Mouse (Mus musculus) embryo, embryonic 11 days (tissue): ENCODE measurements at regions not wholly inside any gene's neighbourhood (a gene's known extent, or its start where the extent isn't known, plus 50 kb on each side); places are given as distances from the start of the nearest gene placed in this dataset.

ENCODE experiments used
- DNase-seq: peaks from one replicate; pipeline ENCODE4 v3.0.0-alpha.2; 2015

GRCm38 (mm10) chr5:26338191-26338590, 80.7 kb downstream of the Gm7361 start:
- DNase-seq = no peak

- no peak for DNase-seq
Observed at GRCm38 (mm10) chr5:26339266-26339665, 81.8 kb downstream of the Gm7361 start.

- DNase-seq = no peak
Observed at GRCm38 (mm10) chr5:26355156-26355555, 97.7 kb downstream of the Gm7361 start.

- no peak for DNase-seq
Observed at GRCm38 (mm10) chr5:26359082-26359481, 101.6 kb downstream of the Gm7361 start.

- DNase-seq = no peak
Observed at GRCm38 (mm10) chr5:26374175-26374984, 116.9 kb downstream of the Gm7361 start.

- no peak for DNase-seq
Observed at GRCm38 (mm10) chr5:26407088-26407672, 149.7 kb downstream of the Gm7361 start.

- no peak for DNase-seq
Observed at GRCm38 (mm10) chr5:26413185-26413584, 155.7 kb downstream of the Gm7361 start.

GRCm38 (mm10) chr5:26444331-26445200, 187.1 kb downstream of the Gm7361 start:
- no peak for DNase-seq

- no peak for DNase-seq
Observed at GRCm38 (mm10) chr5:26451306-26451705, 193.8 kb downstream of the Gm7361 start.

- no peak for DNase-seq
Observed at GRCm38 (mm10) chr5:26457627-26458026, 200.1 kb downstream of the Gm7361 start.

GRCm38 (mm10) chr5:26466666-26467065, 209.2 kb downstream of the Gm7361 start:
- DNase-seq = no peak

GRCm38 (mm10) chr5:26485726-26486125, 228.2 kb downstream of the Gm7361 start:
- DNase-seq = no peak

GRCm38 (mm10) chr5:26494003-26494402, 236.5 kb downstream of the Gm7361 start:
- DNase-seq = no peak

GRCm38 (mm10) chr5:26497641-26498430, 240.3 kb downstream of the Gm7361 start:
- no peak for DNase-seq

- no peak for DNase-seq
Observed at GRCm38 (mm10) chr5:26509525-26510168, 252.2 kb downstream of the Gm7361 start.

GRCm38 (mm10) chr5:26513039-26513955, 255.8 kb downstream of the Gm7361 start:
- no peak for DNase-seq

- DNase-seq = peak; percentile 77
Observed at GRCm38 (mm10) chr5:26535556-26535955, 278.1 kb downstream of the Gm7361 start.

GRCm38 (mm10) chr5:26563291-26563690, 253.7 kb upstream of the Dpp6 start:
- no peak for DNase-seq

GRCm38 (mm10) chr5:26564056-26564455, 252.9 kb upstream of the Dpp6 start:
- no peak for DNase-seq

- no peak for DNase-seq
Observed at GRCm38 (mm10) chr5:26572691-26573191, 244.3 kb upstream of the Dpp6 start.

- no peak for DNase-seq
Observed at GRCm38 (mm10) chr5:26573446-26573845, 243.6 kb upstream of the Dpp6 start.
